Mouse (Mus musculus): ENCODE data around the gene Nme1. TPM values are rescaled to one million over a fixed set of nuclear protein-coding genes. Genes with fewer than 3 reads are reported as not detected.

Gene Nme1
- total RNA-seq, 2 experiments from 2014 or later, result 120 to 124 TPM

- no peak for DNase-seq (ENCODE audit: extremely low spot score in 1 of 2, low spot score in 2 of 2)
- intact Hi-C loops (cut with DNase I), result no loop called here
Observed at GRCm38 (mm10) chr11:93908829-93909228, 59.5 kb downstream of the Nme1 start.

GRCm38 (mm10) chr11:93907839-93908238 lies 60.5 kb downstream of the Nme1 start:
- intact Hi-C loops (cut with DNase I), result no loop called here
- no peak for DNase-seq (ENCODE audit: extremely low spot score in 1 of 2, low spot score in 2 of 2)

Other genes with a start within 250 kb of the Nme1 start
- 10 to 100 TPM; 28.4 to 28.8 TPM for gene Utp18, start 82.8 kb downstream of the Nme1 start, total RNA-seq (2021)
- 10 to 100 TPM; 29.2 to 34.1 TPM for gene Mbtd1, start 82.7 kb downstream of the Nme1 start, total RNA-seq (2021)
- gene Nme2, start 12.3 kb downstream of the Nme1 start, total RNA-seq (2021), result 100 to 1,000 TPM; 200 to 228 TPM
- gene Gm20390, start 228 bp downstream of the Nme1 start, total RNA-seq (2021), result 100 to 1,000 TPM; 147 to 154 TPM
- 100 to 1,000 TPM; 236 to 246 TPM for gene Spag9, start 27.6 kb upstream of the Nme1 start, total RNA-seq (2021)
- gene Tob1, start 242.9 kb upstream of the Nme1 start, total RNA-seq (2021), result 10 to 100 TPM; 29.9 to 30.9 TPM